In the genomic region with DNA sequence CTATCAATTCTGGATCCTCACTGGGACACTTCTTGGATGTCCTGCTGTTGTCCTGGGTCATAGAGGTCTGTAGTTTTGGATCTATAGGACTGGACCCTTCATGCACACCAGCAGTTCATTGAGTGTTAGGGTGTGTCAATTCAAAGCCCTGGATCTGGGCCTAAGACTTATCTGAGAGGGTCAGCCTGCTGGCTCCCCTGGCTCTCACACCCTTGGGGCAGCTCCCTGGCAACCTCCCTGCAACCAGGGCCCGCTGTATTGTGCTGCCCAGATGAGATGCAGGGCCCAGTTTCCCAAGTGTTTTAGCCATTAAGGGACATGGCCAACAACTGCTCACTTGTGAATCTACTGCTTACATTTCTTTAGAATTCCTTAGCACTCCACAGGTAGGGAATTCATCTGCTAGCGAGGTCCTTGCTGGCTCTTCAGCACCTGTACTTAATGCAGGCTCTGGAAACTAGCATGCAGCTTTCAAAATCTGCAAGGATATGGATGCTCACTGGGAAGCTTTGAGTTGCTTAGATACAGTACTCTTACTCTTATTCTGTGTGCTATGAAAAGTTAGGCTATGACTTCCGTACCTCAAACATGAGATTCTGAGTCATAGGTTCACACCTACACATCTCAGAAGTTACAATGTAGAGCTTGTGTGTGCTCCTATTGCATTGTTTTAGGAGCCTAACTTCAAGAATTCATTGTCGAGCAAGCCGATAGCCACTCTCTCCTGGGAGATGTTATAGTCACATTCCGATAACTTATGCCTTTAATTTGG, we compare ENCODE assay signal across 30 mouse cellular contexts.
DNase-seq lines count a peak whose midpoint lies in the region; ATAC-seq lines count a peak whose summit lies in the region.
"Had no signal": no experiment of that assay in that cellular context is flagged by ENCODE, and none has a peak within 500 bp of the region (broad histone marks: within the 10 kb centered on the region; RNA-seq: fewer than 3 reads in every experiment).

No protein-coding gene starts in this region.

- peak overlapping the region; percentile 27; the same call in 1 of the 2 replicates for H3K27ac ChIP-seq in heart, embryonic 15.5 days
- H3K27ac ChIP-seq in heart, embryonic 11.5 days (ENCODE audit: low read depth, low read length), result no peak overlapping the region
- H3K27ac ChIP-seq: embryonic facial prominence, embryonic 12.5 days; heart, adult 2 months; hindbrain, embryonic 14.5 days; liver, embryonic 14.5 days; midbrain, embryonic 13.5 days had no signal

- ATAC-seq in heart, embryonic 15.5 days (replicated peaks; ENCODE audit: insufficient number of reproducible peaks, insufficient read depth, low FRiP score, low read depth), result no peak
- no peak for ATAC-seq in heart, embryonic 11.5 days (replicated peaks; ENCODE audit: insufficient number of reproducible peaks, low FRiP score, low TSS enrichment)
- peak; percentile 75 for ATAC-seq in erythroblast, adult 5-6 weeks (replicated peaks; ENCODE audit: low FRiP score, poor library complexity, severe bottlenecking)
- peak; percentile 87 for ATAC-seq in megakaryocyte-erythroid progenitor cell, adult 5-6 weeks (replicated peaks; ENCODE audit: low FRiP score, low TSS enrichment, poor library complexity, severe bottlenecking)
- ATAC-seq: activated CD4-positive, CD25-positive, alpha-beta regulatory T cell, adult 4 months; forebrain, embryonic 16.5 days; inflammation-experienced regulatory T-cells, adult 6 months; midbrain, embryonic 13.5 days had no signal

- no peak overlapping the region for H3K4me3 ChIP-seq in heart, embryonic 15.5 days
- H3K4me3 ChIP-seq in heart, embryonic 11.5 days (ENCODE audit: low read depth, low read length), result no peak overlapping the region
- H3K4me3 ChIP-seq: embryonic facial prominence, embryonic 12.5 days; heart, adult 2 months; midbrain, embryonic 13.5 days had no signal

- H3K36me3 ChIP-seq in heart, embryonic 15.5 days, result no peaks in the 10 kb centered on the region
- H3K36me3 ChIP-seq in heart, embryonic 11.5 days (ENCODE audit: control insufficient read depth, insufficient read depth, low read length), result no peaks in the 10 kb centered on the region
- H3K36me3 ChIP-seq: embryonic facial prominence, embryonic 12.5 days; midbrain, embryonic 13.5 days had no signal

- peak; percentile 21 to 22 for DNase-seq in right cerebral cortex, postnatal 10 days (ENCODE audit: low spot score in 2 of 2)
- no peak for DNase-seq in right cerebral cortex, adult 2 months (ENCODE audit: low spot score in 2 of 2)
- DNase-seq in thymus, postnatal 25 days, result no peak
- DNase-seq: adrenal gland, adult 8-10 months; B cell, adult 2 months; cerebellum, adult 11 months; cerebellum, adult 9-10 months; cerebellum, postnatal 36 days; embryo, embryonic 11 days; gastrocnemius, postnatal 25 days; heart, adult 2 months; heart, postnatal 4 days; kidney, adult 11 months; liver; lung, adult 2 months; retina, postnatal 1 day; spleen, adult 18-20 months; thymus, adult 2 months; thymus, postnatal 4 days had no signal

- H3K9me3 ChIP-seq in heart, embryonic 15.5 days (replicated peaks), result no peaks in the 10 kb centered on the region
- H3K9me3 ChIP-seq in heart, embryonic 11.5 days (replicated peaks; ENCODE audit: control insufficient read depth, low read length), result no peaks in the 10 kb centered on the region
- H3K9me3 ChIP-seq: embryonic facial prominence, embryonic 12.5 days; midbrain, embryonic 13.5 days had no signal

- H3K9ac ChIP-seq in heart, embryonic 15.5 days, result no peak overlapping the region
- H3K9ac ChIP-seq in heart, embryonic 11.5 days (ENCODE audit: low read depth, low read length), result no peak overlapping the region
- H3K9ac ChIP-seq: embryonic facial prominence, embryonic 12.5 days; hindbrain, embryonic 14.5 days; liver, embryonic 14.5 days; midbrain, embryonic 13.5 days had no signal

- H3K4me2 ChIP-seq in heart, embryonic 15.5 days, result no peak overlapping the region
- H3K4me2 ChIP-seq in heart, embryonic 11.5 days, result no peak overlapping the region
- H3K4me2 ChIP-seq: embryonic facial prominence, embryonic 12.5 days; hindbrain, embryonic 14.5 days; midbrain, embryonic 13.5 days had no signal

- H3K4me1 ChIP-seq in heart, embryonic 15.5 days (replicated peaks), result peaks cover 27% of the 10 kb centered on the region
- peaks cover 22% of the 10 kb centered on the region for H3K4me1 ChIP-seq in heart, embryonic 11.5 days (ENCODE audit: control insufficient read depth, insufficient read depth, low read length)
- H3K4me1 ChIP-seq: embryonic facial prominence, embryonic 12.5 days had no signal

- H3K27me3 ChIP-seq in heart, embryonic 15.5 days, result no peaks in the 10 kb centered on the region
- no peaks in the 10 kb centered on the region for H3K27me3 ChIP-seq in heart, embryonic 11.5 days (ENCODE audit: control insufficient read depth, insufficient read depth, low read length)
- H3K27me3 ChIP-seq: embryonic facial prominence, embryonic 12.5 days; midbrain, embryonic 13.5 days had no signal

- 72% methylated on average over 6 of the region's 6 CpGs for WGBS in heart, embryonic 15.5 days
- 87% methylated on average over 6 of the region's 6 CpGs for WGBS in heart, embryonic 11.5 days (ENCODE audit: insufficient replicate concordance)

Comparison
In these comparisons a context has a peak if more than half of its experiments do, and no peak if none do; other contexts are left out.
1. DNase-seq: peak in right cerebral cortex, postnatal 10 days (2 of 2); none in right cerebral cortex, adult 2 months (0 of 2) and thymus, postnatal 25 days (single experiment).
2. ATAC-seq: peak in erythroblast, adult 5-6 weeks (single experiment) and megakaryocyte-erythroid progenitor cell, adult 5-6 weeks (single experiment); none in heart, embryonic 15.5 days (single experiment) and heart, embryonic 11.5 days (single experiment).